Mouse (Mus musculus) limb, embryonic 15.5 days (tissue): ENCODE data around the gene Tmem41b. TPM values are rescaled to one million over a fixed set of nuclear protein-coding genes. Genes with fewer than 3 reads are reported as not detected.

Experiments used
- polyA plus RNA-seq: library from polyadenylated mRNA; unstranded; fragments of >200 nt; fragmentation: Nextera tagmentation; extraction: Ambion mirVana; gene quantifications from 2 replicates; pipeline ENCODE4 v1.2.1, GENCODE M21; 2015

The Tmem41b gene
- polyA plus RNA-seq, 1 experiment from 2014 or later, result 71.6 TPM

Other genes starting within 250 kb of the Tmem41b start
- gene Tmem9b, start 234.1 kb downstream of the Tmem41b start, polyA plus RNA-seq, result 64.7 and 74.2 TPM in 2 replicates
- 1.5 and 1.7 TPM in 2 replicates for gene Nrip3, start 204.9 kb downstream of the Tmem41b start, polyA plus RNA-seq
- 11.6 and 12.2 TPM in 2 replicates for gene Scube2, start 121.2 kb downstream of the Tmem41b start, polyA plus RNA-seq
- gene Dennd5a, start 26.5 kb downstream of the Tmem41b start, polyA plus RNA-seq, result 31.9 and 34.7 TPM in 2 replicates
- gene Ipo7, start 31.3 kb upstream of the Tmem41b start, polyA plus RNA-seq, result 35.1 and 42.8 TPM in 2 replicates
- gene Zfp143, start 74.3 kb upstream of the Tmem41b start, polyA plus RNA-seq, result 17.9 and 18.6 TPM in 2 replicates
- gene Wee1, start 135.1 kb upstream of the Tmem41b start, polyA plus RNA-seq, result 18.7 and 20.5 TPM in 2 replicates
- gene Swap70, start 234.8 kb upstream of the Tmem41b start, polyA plus RNA-seq, result 33.3 and 34.4 TPM in 2 replicates